Mouse (Mus musculus): ENCODE data around the gene Shmt1. TPM values are rescaled to one million over a fixed set of nuclear protein-coding genes. Genes with fewer than 3 reads are reported as not detected.

Shmt1 gene
- polyA plus RNA-seq, 1 experiment from 2014 or later: 62.6 TPM

DNA sequence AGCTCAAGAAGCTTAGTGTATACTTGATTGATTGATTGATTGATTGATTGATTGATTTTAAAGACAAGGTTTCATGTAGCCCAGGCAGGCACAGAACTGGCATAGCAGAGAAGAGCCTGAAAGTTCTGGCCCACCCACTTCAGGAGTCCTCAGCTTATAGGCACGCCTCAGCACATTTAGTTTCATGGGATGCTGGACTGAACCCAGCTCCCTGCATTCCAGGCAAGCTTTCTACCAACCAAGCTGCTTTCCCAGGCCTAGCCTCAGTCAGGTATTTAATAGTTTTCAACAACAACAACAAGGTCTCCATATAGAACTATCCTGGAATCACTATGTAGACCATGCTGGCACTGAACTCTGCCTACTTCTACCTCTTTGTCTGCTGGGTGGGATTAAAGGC lies 2.0 kb downstream of the Shmt1 start:
- H3K27ac ChIP-seq (ENCODE audit: low read length): 0 out of 2 replicates have a peak overlapping the region, but pooled peaks have one; percentile 39

GRCm38 (mm10) chr11:60808286-60809070 lies 3.0 kb downstream of the Shmt1 start:
- Histone ChIP-seq H3K4me3 (ENCODE audit: low read depth, low read length) (peak overlapping the region; percentile 42), H3K27ac (ENCODE audit: low read length) (peak overlapping the region; percentile 78)

More for the DNA sequence above, 2.0 kb downstream of the Shmt1 start:
- Histone ChIP-seq H3K9me3 (replicated peaks; ENCODE audit: control insufficient read depth, low read length) (no peaks in the 10 kb centered on the region), H3K27me3 (ENCODE audit: control insufficient read depth, insufficient read depth, low read depth, low read length) (no peaks in the 10 kb centered on the region), H3K4me3 (ENCODE audit: low read depth, low read length) (peak overlapping the region; percentile 57), H3K4me2 (ENCODE audit: low read depth, low read length) (peak overlapping the region; percentile 78), H3K4me1 (ENCODE audit: control insufficient read depth, low read depth, low read length) (peaks cover 19% of the 10 kb centered on the region), H3K36me3 (ENCODE audit: control insufficient read depth, insufficient read depth) (no peaks in the 10 kb centered on the region), H3K9ac (ENCODE audit: low read depth, low read length) (peak overlapping the region; percentile 21; the same call in 1 of the 2 replicates)
- ATAC-seq (ENCODE audit: low read depth): no peak
- WGBS (ENCODE audit: insufficient replicate concordance): 53% methylated on average over 1 of the region's 1 CpGs

GRCm38 (mm10) chr11:60800892-60801291 lies 10.6 kb downstream of the Shmt1 start:
- Histone ChIP-seq H3K4me2 (ENCODE audit: low read depth, low read length) (no peak overlapping the region), H3K36me3 (ENCODE audit: control insufficient read depth, insufficient read depth) (peaks cover 6% of the 10 kb centered on the region; the same call in 1 of the 2 replicates), H3K27ac (ENCODE audit: low read length) (no peak overlapping the region), H3K4me1 (ENCODE audit: control insufficient read depth, low read depth, low read length) (peaks cover 3% of the 10 kb centered on the region; the same call in 1 of the 2 replicates), H3K9ac (ENCODE audit: low read depth, low read length) (no peak overlapping the region), H3K27me3 (ENCODE audit: control insufficient read depth, insufficient read depth, low read depth, low read length) (no peaks in the 10 kb centered on the region), H3K4me3 (ENCODE audit: low read depth, low read length) (no peak overlapping the region), H3K9me3 (replicated peaks; ENCODE audit: control insufficient read depth, low read length) (no peaks in the 10 kb centered on the region)
- WGBS (ENCODE audit: insufficient replicate concordance): 61% methylated on average over 1 of the region's 1 CpGs
- no peak for ATAC-seq (ENCODE audit: low read depth)

More at GRCm38 (mm10) chr11:60808286-60809070, 3.0 kb downstream of the Shmt1 start:
- Histone ChIP-seq H3K9ac (ENCODE audit: low read depth, low read length) (no peak overlapping the region), H3K9me3 (replicated peaks; ENCODE audit: control insufficient read depth, low read length) (no peaks in the 10 kb centered on the region), H3K36me3 (ENCODE audit: control insufficient read depth, insufficient read depth) (no peaks in the 10 kb centered on the region; the same call in 1 of the 2 replicates), H3K4me2 (ENCODE audit: low read depth, low read length) (peak overlapping the region; percentile 78), H3K4me1 (ENCODE audit: control insufficient read depth, low read depth, low read length) (peaks cover 22% of the 10 kb centered on the region), H3K27me3 (ENCODE audit: control insufficient read depth, insufficient read depth, low read depth, low read length) (no peaks in the 10 kb centered on the region)
- 42% methylated on average over 4 of the region's 4 CpGs for WGBS (ENCODE audit: insufficient replicate concordance)
- 0 out of 2 replicates have a peak, but pooled peaks have one; percentile 17 for ATAC-seq (ENCODE audit: low read depth)

GRCm38 (mm10) chr11:60799977-60800376 lies 11.5 kb downstream of the Shmt1 start:
- H3K4me2 ChIP-seq (ENCODE audit: low read depth, low read length): no peak overlapping the region
- no peaks in the 10 kb centered on the region for H3K9me3 ChIP-seq (replicated peaks; ENCODE audit: control insufficient read depth, low read length)
- WGBS (ENCODE audit: insufficient replicate concordance): 72% methylated on average over 4 of the region's 4 CpGs
- H3K9ac ChIP-seq (ENCODE audit: low read depth, low read length): no peak overlapping the region
- H3K36me3 ChIP-seq (ENCODE audit: control insufficient read depth, insufficient read depth): peaks cover 6% of the 10 kb centered on the region; the same call in 1 of the 2 replicates
- no peaks in the 10 kb centered on the region for H3K27me3 ChIP-seq (ENCODE audit: control insufficient read depth, insufficient read depth, low read depth, low read length)
- ATAC-seq (ENCODE audit: low read depth): no peak
- H3K4me3 ChIP-seq (ENCODE audit: low read depth, low read length): no peak overlapping the region
- peaks cover 3% of the 10 kb centered on the region; the same call in 1 of the 2 replicates for H3K4me1 ChIP-seq (ENCODE audit: control insufficient read depth, low read depth, low read length)
- H3K27ac ChIP-seq (ENCODE audit: low read length): no peak overlapping the region

GRCm38 (mm10) chr11:60796342-60796741 lies 15.2 kb downstream of the Shmt1 start:
- no peaks in the 10 kb centered on the region for H3K9me3 ChIP-seq (replicated peaks; ENCODE audit: control insufficient read depth, low read length)
- H3K36me3 ChIP-seq (ENCODE audit: control insufficient read depth, insufficient read depth): peaks cover 8% of the 10 kb centered on the region
- H3K27ac ChIP-seq (ENCODE audit: low read length): no peak overlapping the region
- no peaks in the 10 kb centered on the region for H3K27me3 ChIP-seq (ENCODE audit: control insufficient read depth, insufficient read depth, low read depth, low read length)
- H3K9ac ChIP-seq (ENCODE audit: low read depth, low read length): no peak overlapping the region
- WGBS (ENCODE audit: insufficient replicate concordance): 81% methylated on average over 11 of the region's 11 CpGs
- ATAC-seq (ENCODE audit: low read depth): no peak
- H3K4me2 ChIP-seq (ENCODE audit: low read depth, low read length): no peak overlapping the region
- no peak overlapping the region for H3K4me3 ChIP-seq (ENCODE audit: low read depth, low read length)
- H3K4me1 ChIP-seq (ENCODE audit: control insufficient read depth, low read depth, low read length): no peaks in the 10 kb centered on the region

- 67% methylated on average over 2 of the region's 2 CpGs for WGBS (ENCODE audit: insufficient replicate concordance)
- H3K36me3 ChIP-seq (ENCODE audit: control insufficient read depth, insufficient read depth): peaks cover 16% of the 10 kb centered on the region
- no peaks in the 10 kb centered on the region for H3K27me3 ChIP-seq (ENCODE audit: control insufficient read depth, insufficient read depth, low read depth, low read length)
- no peaks in the 10 kb centered on the region for H3K9me3 ChIP-seq (replicated peaks; ENCODE audit: control insufficient read depth, low read length)
- ATAC-seq (ENCODE audit: low read depth): no peak
- H3K9ac ChIP-seq (ENCODE audit: low read depth, low read length): no peak overlapping the region
- no peaks in the 10 kb centered on the region for H3K4me1 ChIP-seq (ENCODE audit: control insufficient read depth, low read depth, low read length)
- no peak overlapping the region for H3K4me2 ChIP-seq (ENCODE audit: low read depth, low read length)
- no peak overlapping the region for H3K4me3 ChIP-seq (ENCODE audit: low read depth, low read length)
- no peak overlapping the region for H3K27ac ChIP-seq (ENCODE audit: low read length)
Observed at GRCm38 (mm10) chr11:60790472-60790871, 21.0 kb downstream of the Shmt1 start.

GRCm38 (mm10) chr11:60787595-60787994 lies 23.9 kb downstream of the Shmt1 start:
- Histone ChIP-seq H3K4me1 (ENCODE audit: control insufficient read depth, low read depth, low read length) (no peaks in the 10 kb centered on the region), H3K9ac (ENCODE audit: low read depth, low read length) (no peak overlapping the region), H3K36me3 (ENCODE audit: control insufficient read depth, insufficient read depth) (peaks cover 17% of the 10 kb centered on the region), H3K27me3 (ENCODE audit: control insufficient read depth, insufficient read depth, low read depth, low read length) (no peaks in the 10 kb centered on the region), H3K4me3 (ENCODE audit: low read depth, low read length) (no peak overlapping the region), H3K27ac (ENCODE audit: low read length) (no peak overlapping the region), H3K9me3 (replicated peaks; ENCODE audit: control insufficient read depth, low read length) (no peaks in the 10 kb centered on the region), H3K4me2 (ENCODE audit: low read depth, low read length) (no peak overlapping the region)
- 42% methylated on average over 1 of the region's 1 CpGs for WGBS (ENCODE audit: insufficient replicate concordance)
- no peak for ATAC-seq (ENCODE audit: low read depth)

GRCm38 (mm10) chr11:60784179-60784922 lies 27.2 kb downstream of the Shmt1 start:
- peaks cover 15% of the 10 kb centered on the region for H3K36me3 ChIP-seq (ENCODE audit: control insufficient read depth, insufficient read depth)
- ATAC-seq (ENCODE audit: low read depth): no peak

More at GRCm38 (mm10) chr11:60784179-60784922, 27.2 kb downstream of the Shmt1 start:
- Histone ChIP-seq H3K4me2 (ENCODE audit: low read depth, low read length) (no peak overlapping the region), H3K4me3 (ENCODE audit: low read depth, low read length) (no peak overlapping the region), H3K4me1 (ENCODE audit: control insufficient read depth, low read depth, low read length) (peaks cover 28% of the 10 kb centered on the region), H3K9me3 (replicated peaks; ENCODE audit: control insufficient read depth, low read length) (no peaks in the 10 kb centered on the region), H3K9ac (ENCODE audit: low read depth, low read length) (no peak overlapping the region), H3K27me3 (ENCODE audit: control insufficient read depth, insufficient read depth, low read depth, low read length) (no peaks in the 10 kb centered on the region), H3K27ac (ENCODE audit: low read length) (no peak overlapping the region)
- WGBS (ENCODE audit: insufficient replicate concordance): 67% methylated on average over 8 of the region's 8 CpGs
